Mouse (Mus musculus): Measurements from ENCODE around the gene Gzmm.

- peak; percentile 54 for TF ChIP-seq CTCF (conservative IDR thresholded peaks at IDR 0.05; ENCODE audit: insufficient read depth, insufficient read length, low read depth, low read length)
- TF ChIP-seq POLR2A (IDR thresholded peaks at IDR 0.05; ENCODE audit: low read depth, low read length): no peak
Observed at GRCm38 (mm10) chr10:79682916-79683582, 5.8 kb upstream of the Gzmm start.

Data from kidney, adult 2 months (tissue).